Mouse (Mus musculus): ENCODE data around the gene Gjd3. TPM values are rescaled to one million over a fixed set of nuclear protein-coding genes. Genes with fewer than 3 reads are reported as not detected.

The Gjd3 gene
- total RNA-seq, 2 experiments from 2014 or later: not detected

GRCm38 (mm10) chr11:98951026-98951906 is 31.6 kb downstream of the Gjd3 start:
- intact Hi-C loops (cut with DNase I; ENCODE audit: low total_unique reads): no loop called here
- peak; percentile 96 for DNase-seq

- peak; percentile 21 for DNase-seq
- intact Hi-C loops (cut with DNase I; ENCODE audit: low total_unique reads): no loop called here
Observed at GRCm38 (mm10) chr11:98950484-98950883, 32.3 kb downstream of the Gjd3 start.

- intact Hi-C loops (cut with DNase I; ENCODE audit: low total_unique reads): no loop called here
- peak; percentile 72 for DNase-seq
Observed at GRCm38 (mm10) chr11:98949958-98950460, 32.8 kb downstream of the Gjd3 start.

- peak; percentile 4 for DNase-seq
- intact Hi-C loops (cut with DNase I; ENCODE audit: low total_unique reads): no loop called here
Observed at GRCm38 (mm10) chr11:98949242-98949957, 33.4 kb downstream of the Gjd3 start.

GRCm38 (mm10) chr11:98947969-98948569 is 34.7 kb downstream of the Gjd3 start:
- intact Hi-C loops (cut with DNase I; ENCODE audit: low total_unique reads): no loop called here
- no peak for DNase-seq

- intact Hi-C loops (cut with DNase I; ENCODE audit: low total_unique reads): no loop called here
- no peak for DNase-seq
Observed at GRCm38 (mm10) chr11:98945605-98945977, 37.2 kb downstream of the Gjd3 start.

GRCm38 (mm10) chr11:98944897-98945604 is 37.8 kb downstream of the Gjd3 start:
- no peak for DNase-seq
- intact Hi-C loops (cut with DNase I; ENCODE audit: low total_unique reads): no loop called here

GRCm38 (mm10) chr11:98943741-98944461 is 38.9 kb downstream of the Gjd3 start:
- intact Hi-C loops (cut with DNase I; ENCODE audit: low total_unique reads): no loop called here
- DNase-seq: peak; percentile 53

- intact Hi-C loops (cut with DNase I; ENCODE audit: low total_unique reads): no loop called here
- peak; percentile 76 for DNase-seq
Observed at GRCm38 (mm10) chr11:98942923-98943641, 39.7 kb downstream of the Gjd3 start.

GRCm38 (mm10) chr11:98942555-98942922 is 40.3 kb downstream of the Gjd3 start:
- DNase-seq: peak; percentile 32
- intact Hi-C loops (cut with DNase I; ENCODE audit: low total_unique reads): no loop called here

- peak; percentile 83 for DNase-seq
- intact Hi-C loops (cut with DNase I; ENCODE audit: low total_unique reads): no loop called here
Observed at GRCm38 (mm10) chr11:98941826-98942550, 40.8 kb downstream of the Gjd3 start.

- intact Hi-C loops (cut with DNase I; ENCODE audit: low total_unique reads): no loop called here
Observed at GRCm38 (mm10) chr11:98941341-98941825, 41.4 kb downstream of the Gjd3 start.

GRCm38 (mm10) chr11:98940776-98941175 is 42.0 kb downstream of the Gjd3 start:
- intact Hi-C loops (cut with DNase I; ENCODE audit: low total_unique reads): no loop called here
- peak; percentile 26 for DNase-seq

More at GRCm38 (mm10) chr11:98941341-98941825, 41.4 kb downstream of the Gjd3 start:
- DNase-seq: peak; percentile 83

- DNase-seq: peak; percentile 47
- intact Hi-C loops (cut with DNase I; ENCODE audit: low total_unique reads): no loop called here
Observed at GRCm38 (mm10) chr11:98939953-98940641, 42.7 kb downstream of the Gjd3 start.

GRCm38 (mm10) chr11:98939084-98939952 is 43.5 kb downstream of the Gjd3 start:
- DNase-seq: peak; percentile 17

GRCm38 (mm10) chr11:98938701-98939083 is 44.1 kb downstream of the Gjd3 start:
- DNase-seq: no peak
- intact Hi-C loops (cut with DNase I; ENCODE audit: low total_unique reads): no loop called here

More at GRCm38 (mm10) chr11:98939084-98939952, 43.5 kb downstream of the Gjd3 start:
- intact Hi-C loops (cut with DNase I; ENCODE audit: low total_unique reads): no loop called here
